Mouse (Mus musculus) liver, embryonic 14.5 days (tissue): ENCODE results near the gene Ctnna2.

Source experiments
- CTCF ChIP-seq: IDR thresholded peaks from 2 replicates; pipeline ENCODE4 v1.5.1; 2016; ENCODE audit warnings: antibody characterized with exemption, low read depth, control low read depth
- EP300 ChIP-seq: IDR thresholded peaks from 2 replicates; pipeline ENCODE4 v1.6.1; 2016; ENCODE audit warnings: antibody characterized with exemption, low read depth

DNA sequence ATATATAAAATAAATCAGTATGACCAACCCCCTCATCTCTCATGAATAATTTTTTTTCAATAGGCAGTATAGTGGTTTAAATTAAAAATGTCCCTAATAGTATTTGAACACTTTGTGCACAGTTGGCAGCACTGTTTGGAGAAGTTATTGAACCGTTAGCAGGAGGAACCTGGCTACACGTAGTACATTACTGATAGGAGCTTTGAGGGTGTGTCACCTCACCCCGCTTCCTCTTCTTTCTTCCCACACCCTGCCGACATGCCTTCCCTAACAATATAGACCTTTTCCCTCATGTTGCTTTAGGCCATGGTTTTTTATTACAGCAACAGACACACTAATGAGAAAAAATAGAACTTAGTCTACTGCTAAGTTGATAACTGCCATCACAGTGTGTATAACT, 1071.4 kb downstream of the Ctnna2 start:
- TF ChIP-seq CTCF (no peak), EP300 (no peak)
